Mouse (Mus musculus): ENCODE measurements around the gene Ttc36. TPM values are rescaled to one million over a fixed set of nuclear protein-coding genes. Genes with fewer than 3 reads are reported as not detected.

Gene Ttc36
- not detected for polyA plus RNA-seq (2014; fragmentation: Illumina TruSeq; extraction: RNeasy Lipid Tissue Mini Kit (QIAGEN cat#74804); ENCODE audit: low read depth, low replicate concordance)

DNA sequence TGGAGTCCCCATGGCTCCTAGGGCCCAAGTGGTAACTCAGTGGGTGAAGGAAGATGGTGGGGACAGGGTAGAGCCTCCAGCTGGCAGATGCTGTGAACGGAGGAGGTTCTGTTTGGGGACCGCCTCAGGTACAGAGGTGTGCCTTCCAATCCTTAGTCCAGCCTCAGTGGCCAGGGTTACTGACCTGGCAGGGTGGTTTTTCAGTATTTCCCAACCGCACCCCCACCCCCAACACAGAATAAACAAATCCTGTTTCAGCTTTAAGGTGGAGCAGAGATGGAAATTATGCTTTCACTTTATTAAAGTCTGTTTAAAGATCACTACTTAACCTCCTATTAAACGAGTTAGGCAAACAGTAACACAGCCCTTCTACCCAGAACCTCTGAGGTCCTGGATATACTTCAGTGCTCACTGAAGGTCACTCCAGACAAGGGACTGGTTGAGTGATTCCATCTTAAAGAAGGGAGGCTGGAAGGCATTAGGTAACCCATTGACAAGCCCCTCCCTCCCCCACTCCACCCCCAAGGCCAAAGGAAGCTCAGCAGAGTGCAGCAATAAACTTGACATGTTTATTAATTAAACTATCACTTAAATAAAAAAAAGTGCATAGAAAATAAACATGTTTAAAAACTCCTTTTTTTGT is at the start of gene Ttc36:
TSS of gene Ttc36 (minus strand) at position 265 of the 643 bp plus-strand sequence.

DNA sequence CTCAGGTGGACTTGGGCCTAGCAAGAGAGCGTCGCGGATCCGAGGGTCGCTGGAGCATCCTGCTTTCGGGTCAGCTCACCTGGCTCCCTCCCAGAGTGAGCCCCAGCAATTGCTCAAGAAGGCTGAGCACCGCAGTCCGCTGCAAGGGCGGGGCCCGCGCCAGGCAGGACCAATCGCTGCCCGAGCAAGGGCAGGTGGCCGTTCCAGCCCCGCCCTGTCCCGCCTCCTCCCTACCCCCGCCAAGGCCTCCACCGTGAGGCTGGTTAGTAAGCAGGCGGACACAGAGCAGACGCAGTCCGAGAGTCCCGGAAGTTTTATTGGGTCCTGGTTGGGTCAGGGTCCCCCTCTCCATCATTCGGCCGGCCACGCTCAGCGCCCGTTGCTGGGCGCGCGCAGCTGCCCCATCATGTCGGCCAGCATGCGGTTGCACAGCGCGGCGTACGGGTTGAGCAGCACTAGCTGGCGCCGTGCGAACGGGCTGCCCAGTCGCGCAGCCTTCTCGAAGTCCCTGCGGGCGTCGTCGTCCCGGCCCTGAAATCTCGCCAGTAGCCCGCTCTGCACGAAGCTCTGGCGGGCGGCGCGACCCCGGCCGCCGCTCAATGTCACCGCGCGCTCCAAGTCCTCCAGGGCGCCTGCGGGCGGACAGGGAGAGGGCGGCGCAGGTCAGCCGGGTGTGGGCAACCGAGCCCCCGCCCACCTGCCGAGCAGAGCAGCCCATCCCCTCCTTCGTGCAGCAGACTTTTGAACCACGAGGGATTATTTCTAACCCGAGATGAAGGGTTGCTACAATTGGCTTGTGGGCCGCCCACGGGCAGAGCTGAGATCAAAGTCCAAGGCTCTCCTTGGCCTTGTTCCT is 3.5 kb downstream of the Ttc36 start, which contains the start of gene Tmem25:
TSS of gene Tmem25 (minus strand) at position 206 of the 856 bp plus-strand sequence.

DNA sequence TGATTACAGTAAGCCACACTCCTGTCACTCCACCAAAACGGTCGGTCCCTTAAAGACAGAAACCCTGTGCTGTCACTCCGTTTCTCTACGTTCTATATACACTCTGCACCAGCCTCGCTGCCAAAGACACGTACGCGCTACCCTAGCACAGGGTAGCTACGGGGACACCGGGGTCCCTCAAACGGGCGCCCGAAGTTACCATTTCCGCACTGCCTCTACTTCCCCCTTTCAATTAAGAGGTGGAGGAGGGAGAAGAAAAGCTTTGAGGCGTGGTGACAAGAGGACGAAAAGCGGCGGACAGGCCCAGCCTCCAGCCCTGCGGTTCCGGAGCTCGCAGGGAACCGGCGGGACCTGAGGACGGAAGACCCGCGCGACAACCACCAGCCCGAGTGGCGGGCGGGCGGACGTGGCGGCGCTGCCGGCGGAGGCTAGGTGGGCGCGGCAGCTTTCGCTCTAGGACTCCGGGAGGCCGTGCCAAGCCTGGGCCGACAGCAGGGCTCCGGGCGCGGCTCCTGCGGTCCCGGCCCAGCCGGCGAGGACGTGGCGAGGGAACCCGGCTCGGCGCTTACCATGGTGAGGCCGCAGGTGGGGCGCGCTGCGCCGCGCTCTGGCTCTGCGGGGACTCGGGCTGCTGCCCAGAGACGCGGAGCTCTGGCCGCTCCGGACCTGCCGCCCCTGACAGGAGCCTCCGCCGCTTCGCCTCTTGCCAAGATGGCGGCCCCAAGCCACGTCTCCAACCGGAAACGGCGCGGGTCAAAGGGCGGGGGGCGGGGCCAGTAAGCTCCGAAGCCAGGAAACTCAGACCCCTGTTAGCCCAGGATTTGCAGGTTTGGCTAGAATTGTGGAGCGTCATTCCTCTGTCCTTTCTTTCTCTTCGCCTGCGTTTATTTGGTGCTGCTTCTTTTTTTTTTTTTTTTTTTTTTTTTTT is 35.5 kb downstream of the Ttc36 start, which contains the start of the genes Arcn1 and Ift46:
TSS of gene Arcn1 (minus strand) at position 745 of the 928 bp plus-strand sequence.
TSS of gene Ift46 (plus strand) at position 808 of the 928 bp plus-strand sequence.

Other genes with a start within 250 kb of the Ttc36 start
- gene Cxcr5, start 241.2 kb downstream of the Ttc36 start, polyA plus RNA-seq (2014; fragmentation: Illumina TruSeq; extraction: RNeasy Lipid Tissue Mini Kit (QIAGEN cat#74804); ENCODE audit: low read depth, low replicate concordance) = 13.8 TPM
- 68.4 TPM for gene Ddx6, start 198.2 kb downstream of the Ttc36 start, polyA plus RNA-seq (2014; fragmentation: Illumina TruSeq; extraction: RNeasy Lipid Tissue Mini Kit (QIAGEN cat#74804); ENCODE audit: low read depth, low replicate concordance)
- gene Treh, start 129.8 kb downstream of the Ttc36 start, polyA plus RNA-seq (2014; fragmentation: Illumina TruSeq; extraction: RNeasy Lipid Tissue Mini Kit (QIAGEN cat#74804); ENCODE audit: low read depth, low replicate concordance) = not detected
- 0.13 TPM for gene Phldb1, start 67.9 kb downstream of the Ttc36 start, polyA plus RNA-seq (2014; fragmentation: Illumina TruSeq; extraction: RNeasy Lipid Tissue Mini Kit (QIAGEN cat#74804); ENCODE audit: low read depth, low replicate concordance)
- 120 TPM for gene Arcn1, start 35.2 kb downstream of the Ttc36 start, polyA plus RNA-seq (2014; fragmentation: Illumina TruSeq; extraction: RNeasy Lipid Tissue Mini Kit (QIAGEN cat#74804); ENCODE audit: low read depth, low replicate concordance)
- gene Ift46, start 35.2 kb downstream of the Ttc36 start, polyA plus RNA-seq (2014; fragmentation: Illumina TruSeq; extraction: RNeasy Lipid Tissue Mini Kit (QIAGEN cat#74804); ENCODE audit: low read depth, low replicate concordance) = 95.7 TPM
- gene Tmem25, start 3.8 kb downstream of the Ttc36 start, polyA plus RNA-seq (2014; fragmentation: Illumina TruSeq; extraction: RNeasy Lipid Tissue Mini Kit (QIAGEN cat#74804); ENCODE audit: low read depth, low replicate concordance) = 0.15 TPM
- 6.7 TPM for gene Kmt2a, start 78.2 kb upstream of the Ttc36 start, polyA plus RNA-seq (2014; fragmentation: Illumina TruSeq; extraction: RNeasy Lipid Tissue Mini Kit (QIAGEN cat#74804); ENCODE audit: low read depth, low replicate concordance)
- 120 TPM for gene Atp5l, start 117.7 kb upstream of the Ttc36 start, polyA plus RNA-seq (2014; fragmentation: Illumina TruSeq; extraction: RNeasy Lipid Tissue Mini Kit (QIAGEN cat#74804); ENCODE audit: low read depth, low replicate concordance)
- gene Ube4a, start 162.5 kb upstream of the Ttc36 start, polyA plus RNA-seq (2014; fragmentation: Illumina TruSeq; extraction: RNeasy Lipid Tissue Mini Kit (QIAGEN cat#74804); ENCODE audit: low read depth, low replicate concordance) = 46.0 TPM
- 0.28 TPM for gene Cd3g, start 177.4 kb upstream of the Ttc36 start, polyA plus RNA-seq (2014; fragmentation: Illumina TruSeq; extraction: RNeasy Lipid Tissue Mini Kit (QIAGEN cat#74804); ENCODE audit: low read depth, low replicate concordance)
- 8.4 TPM for gene Cd3d, start 178.7 kb upstream of the Ttc36 start, polyA plus RNA-seq (2014; fragmentation: Illumina TruSeq; extraction: RNeasy Lipid Tissue Mini Kit (QIAGEN cat#74804); ENCODE audit: low read depth, low replicate concordance)
- gene Cd3e, start 206.6 kb upstream of the Ttc36 start, polyA plus RNA-seq (2014; fragmentation: Illumina TruSeq; extraction: RNeasy Lipid Tissue Mini Kit (QIAGEN cat#74804); ENCODE audit: low read depth, low replicate concordance) = 0.52 TPM
- 0.55 TPM for gene Mpzl2, start 236.7 kb upstream of the Ttc36 start, polyA plus RNA-seq (2014; fragmentation: Illumina TruSeq; extraction: RNeasy Lipid Tissue Mini Kit (QIAGEN cat#74804); ENCODE audit: low read depth, low replicate concordance)

Measured in testis, adult 10 weeks (tissue).